Comparison of ENCODE assay signal across 19 mouse cellular contexts in the genomic region with DNA sequence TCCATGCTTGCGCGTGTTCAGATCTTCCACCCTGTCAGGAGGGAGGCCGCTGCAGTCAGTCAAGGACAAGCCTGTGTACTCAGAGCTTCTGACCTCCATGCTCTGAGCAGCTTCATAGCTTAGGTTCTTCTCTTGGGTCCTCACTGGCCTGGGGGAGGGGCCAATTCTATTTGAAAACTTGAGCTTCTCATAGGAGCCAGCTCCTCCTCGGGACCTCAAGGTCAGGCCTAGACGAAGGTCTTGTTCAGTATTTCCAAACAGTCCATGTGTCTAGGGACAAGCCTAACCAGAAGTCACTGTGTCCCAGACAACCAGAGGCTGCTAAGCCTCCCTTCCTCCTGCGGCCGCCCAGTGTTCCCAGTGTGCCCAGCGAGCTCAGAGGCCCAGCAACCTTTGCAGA.
"Had no signal": no experiment of that assay in that cellular context is flagged by ENCODE, and none has a peak within 500 bp of the region (broad histone marks: within the 10 kb centered on the region; RNA-seq: fewer than 3 reads in every experiment).

No protein-coding gene starts in this region.

- H3K9me3 ChIP-seq: liver, embryonic 15.5 days; lung, embryonic 15.5 days; midbrain, embryonic 15.5 days; stomach, embryonic 15.5 days had no signal

- DNase-seq: liver, postnatal 0 days; lung, adult 2 months; lung, postnatal 14 days; lung, postnatal 36 days; right cerebral cortex, postnatal 14 days; thymus, adult 2 months; thymus, postnatal 25 days; thymus, postnatal 4 days had no signal

- H3K4me2 ChIP-seq: liver, embryonic 15.5 days; lung, embryonic 15.5 days; midbrain, embryonic 11.5 days; midbrain, embryonic 13.5 days; midbrain, embryonic 15.5 days; neural tube, embryonic 12.5 days; stomach, embryonic 15.5 days had no signal

- H3K36me3 ChIP-seq: liver, embryonic 15.5 days; lung, embryonic 15.5 days; midbrain, embryonic 13.5 days; midbrain, embryonic 15.5 days; neural tube, embryonic 12.5 days; stomach, embryonic 15.5 days had no signal

- ATAC-seq: liver, postnatal 0 days; lung, postnatal 0 days; midbrain, embryonic 13.5 days; midbrain, embryonic 15.5 days had no signal

- H3K4me3 ChIP-seq: liver, embryonic 15.5 days; lung, embryonic 15.5 days; megakaryocyte, embryonic 14.5 days; midbrain, embryonic 13.5 days; midbrain, embryonic 15.5 days; neural tube, embryonic 12.5 days; stomach, embryonic 15.5 days had no signal

- H3K4me1 ChIP-seq: liver, embryonic 15.5 days; midbrain, embryonic 13.5 days; midbrain, embryonic 15.5 days; neural tube, embryonic 12.5 days had no signal

- H3K27ac ChIP-seq: liver, embryonic 15.5 days; lung, embryonic 15.5 days; macrophage; midbrain, embryonic 13.5 days; midbrain, embryonic 15.5 days; neural tube, embryonic 12.5 days; stomach, embryonic 15.5 days; stomach, postnatal 0 days had no signal

- H3K9ac ChIP-seq: liver, embryonic 15.5 days; liver, postnatal 0 days; lung, embryonic 15.5 days; midbrain, embryonic 13.5 days; midbrain, embryonic 15.5 days; neural tube, embryonic 12.5 days; stomach, embryonic 15.5 days had no signal
